Mouse (Mus musculus) neural tube, embryonic 14.5 days (tissue): ENCODE measurements at regions not wholly inside any gene's neighbourhood (a gene's known extent, or its start where the extent isn't known, plus 50 kb on each side); places are given as distances from the start of the nearest gene placed in this dataset.

Source experiments
- ATAC-seq: fragments of 200-750 bp; cut with Nextera tagmentation; 2 replicates; pipeline ENCODE4 v1.8.0; 2017; ENCODE audit warnings: low read depth, mild to moderate bottlenecking, moderate TSS enrichment, moderate library complexity
- H3K27ac ChIP-seq: fragments of 300-500 bp; sonication (generic); 2 replicates; pipeline ENCODE4 v1.5.1; 2014; ENCODE audit warnings: low read depth, mild to moderate bottlenecking, control low read depth, low read length, moderate library complexity, mixed read lengths
- H3K27me3 ChIP-seq: fragments of 300-500 bp; sonication (generic); 2 replicates; pipeline ENCODE4 v1.6.1; 2014; ENCODE audit warnings: low read length; ENCODE audit not compliant: control insufficient read depth, insufficient read depth
- H3K36me3 ChIP-seq: fragments of 300-500 bp; sonication (generic); 2 replicates; pipeline ENCODE4 v1.6.1; 2014; ENCODE audit warnings: low read length, mixed read lengths; ENCODE audit not compliant: control insufficient read depth, insufficient read depth
- H3K4me1 ChIP-seq: fragments of 300-500 bp; sonication (generic); 2 replicates; pipeline ENCODE4 v1.6.1; 2014; ENCODE audit warnings: low read length; ENCODE audit not compliant: control insufficient read depth, insufficient read depth
- H3K4me2 ChIP-seq: fragments of 300-500 bp; sonication (generic); 2 replicates; pipeline ENCODE4 v1.6.1; 2014; ENCODE audit warnings: mild to moderate bottlenecking, low read depth, low read length, control low read depth
- H3K4me3 ChIP-seq: fragments of 300-500 bp; sonication (generic); 2 replicates; pipeline ENCODE4 v1.5.1; 2014; ENCODE audit warnings: low read depth, low read length, control low read depth, mixed read lengths
- H3K9ac ChIP-seq: fragments of 300-500 bp; sonication (generic); replicated peaks from 2 replicates; pipeline ENCODE4 v1.6.1; 2014; ENCODE audit warnings: low read depth, mild to moderate bottlenecking, control low read depth, low read length, mixed read lengths
- H3K9me3 ChIP-seq: fragments of 300-500 bp; sonication (generic); 2 replicates; pipeline ENCODE4 v1.6.1; 2016; ENCODE audit warnings: low read length; ENCODE audit not compliant: control insufficient read depth
- WGBS: fragments of 180-500 bp; shearing (Covaris S2); extraction: QIAGEN DNeasy Blood & Tissue Kit; methylation state at CpG from one replicate; pipeline ENCODE4 v1.1.7; 2014; 5-methylcytosine and 5-hydroxymethylcytosine counted together

DNA sequence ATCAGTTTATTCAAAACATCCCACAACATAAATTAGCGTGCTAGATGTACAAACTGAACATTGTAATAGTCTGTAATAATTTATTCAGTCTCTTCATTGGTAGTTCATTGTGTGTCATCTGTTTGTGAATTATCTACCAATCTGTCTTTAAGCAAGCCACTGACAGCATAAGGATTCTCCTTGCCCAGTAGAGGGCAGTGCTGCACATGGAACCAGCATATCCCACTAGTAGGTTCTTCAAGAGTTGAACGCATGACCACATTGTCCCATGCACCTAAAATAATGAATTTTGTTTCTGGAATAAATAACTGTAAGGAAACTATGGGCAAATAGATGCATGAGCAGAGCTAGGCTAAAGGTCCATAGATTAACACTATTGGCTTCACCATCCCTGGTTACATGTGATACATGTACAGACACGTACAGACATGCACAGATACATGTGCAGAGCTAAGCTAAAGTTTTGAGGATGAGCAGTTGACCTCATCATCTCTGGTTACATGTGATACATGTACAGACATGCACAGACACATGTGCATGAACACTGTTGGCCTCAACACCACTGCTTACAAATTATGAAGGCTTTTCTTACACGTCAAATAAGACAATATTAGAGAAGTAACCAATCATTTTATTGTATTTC is 143.0 kb upstream of the Ctnnd2 start:
- Histone ChIP-seq H3K27me3 (no peaks in the 10 kb centered on the region), H3K36me3 (no peaks in the 10 kb centered on the region), H3K4me2 (no peak overlapping the region), H3K9ac (no peak overlapping the region), H3K27ac (no peak overlapping the region), H3K4me1 (no peaks in the 10 kb centered on the region), H3K9me3 (no peaks in the 10 kb centered on the region), H3K4me3 (no peak overlapping the region)
- WGBS = 51% methylated on average over 4 of the region's 4 CpGs
- 0 out of 2 replicates have a peak, but pooled peaks have one; percentile 74 for ATAC-seq

DNA sequence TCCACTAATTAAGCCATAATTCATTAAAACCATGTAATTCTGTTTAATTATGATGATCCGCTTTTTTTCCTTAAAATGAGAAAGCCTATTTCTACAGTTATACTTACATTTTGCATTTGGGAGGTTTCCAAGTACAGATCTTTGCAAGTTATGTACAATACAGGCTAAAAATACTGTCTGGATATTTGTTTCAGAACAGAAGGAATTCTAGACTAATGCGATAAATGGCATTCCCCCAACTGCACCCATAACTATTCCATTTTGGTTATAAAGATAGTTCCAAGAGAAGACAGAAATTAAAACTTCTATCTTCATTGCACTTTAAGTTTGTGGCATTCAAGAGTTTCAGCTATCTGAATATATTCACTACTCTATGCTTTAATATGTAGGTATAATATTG is 137.0 kb upstream of the Ctnnd2 start:
- WGBS = 95% methylated on average over 2 of the region's 2 CpGs
- Histone ChIP-seq H3K36me3 (no peaks in the 10 kb centered on the region), H3K4me2 (no peak overlapping the region), H3K9ac (no peak overlapping the region), H3K4me1 (no peaks in the 10 kb centered on the region), H3K4me3 (no peak overlapping the region), H3K27me3 (no peaks in the 10 kb centered on the region), H3K27ac (no peak overlapping the region), H3K9me3 (no peaks in the 10 kb centered on the region)
- ATAC-seq = no peak

DNA sequence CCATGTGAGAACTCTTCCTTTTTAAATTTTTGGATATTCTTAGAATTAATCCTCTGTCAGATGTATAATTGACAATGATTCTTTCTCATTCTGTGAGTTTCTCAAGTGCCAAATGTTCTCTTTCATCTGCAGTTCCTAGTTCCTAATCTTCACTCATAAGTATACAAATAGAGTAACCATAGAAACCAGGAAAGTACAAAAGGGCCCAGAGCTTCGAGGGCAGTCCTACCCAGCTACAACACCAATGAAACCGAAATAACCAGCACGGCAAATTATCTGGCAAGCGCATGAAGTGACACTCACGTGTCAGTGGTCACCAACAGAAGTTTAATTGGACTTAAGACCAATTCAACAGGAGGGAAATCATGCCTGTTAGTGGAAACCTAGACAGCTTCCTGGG is 121.5 kb upstream of the Ctnnd2 start:
- 65% methylated on average over 5 of the region's 5 CpGs for WGBS
- Histone ChIP-seq H3K4me2 (no peak overlapping the region), H3K27ac (no peak overlapping the region), H3K36me3 (no peaks in the 10 kb centered on the region), H3K9me3 (no peaks in the 10 kb centered on the region), H3K4me1 (no peaks in the 10 kb centered on the region), H3K4me3 (no peak overlapping the region), H3K27me3 (no peaks in the 10 kb centered on the region), H3K9ac (no peak overlapping the region)
- no peak for ATAC-seq

DNA sequence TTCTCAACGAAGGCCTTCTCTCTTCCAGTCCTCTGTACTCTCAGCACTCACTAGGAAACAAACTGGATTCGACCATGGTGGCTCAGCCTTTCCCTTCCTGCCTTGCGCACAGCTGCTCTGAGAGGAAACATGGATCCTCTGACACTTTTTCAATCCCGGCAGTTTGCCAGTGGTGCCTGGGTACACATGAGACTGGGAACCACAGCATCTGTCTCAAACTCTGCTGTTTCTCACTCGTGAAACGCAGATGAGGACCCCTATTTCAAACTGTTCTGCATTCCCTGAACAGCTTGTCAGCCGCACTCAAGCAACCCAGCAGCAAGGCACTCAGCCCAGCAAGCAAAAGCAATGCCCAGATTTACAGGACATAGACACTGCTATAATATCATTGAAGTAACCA is 112.6 kb upstream of the Ctnnd2 start:
- no peaks in the 10 kb centered on the region for H3K9me3 ChIP-seq
- no peak overlapping the region for H3K4me2 ChIP-seq
- H3K4me3 ChIP-seq = no peak overlapping the region
- H3K36me3 ChIP-seq = no peaks in the 10 kb centered on the region
- no peaks in the 10 kb centered on the region for H3K27me3 ChIP-seq
- 77% methylated on average over 7 of the region's 7 CpGs for WGBS
- no peak overlapping the region for H3K27ac ChIP-seq
- ATAC-seq = no peak
- H3K4me1 ChIP-seq = no peaks in the 10 kb centered on the region
- H3K9ac ChIP-seq = no peak overlapping the region

DNA sequence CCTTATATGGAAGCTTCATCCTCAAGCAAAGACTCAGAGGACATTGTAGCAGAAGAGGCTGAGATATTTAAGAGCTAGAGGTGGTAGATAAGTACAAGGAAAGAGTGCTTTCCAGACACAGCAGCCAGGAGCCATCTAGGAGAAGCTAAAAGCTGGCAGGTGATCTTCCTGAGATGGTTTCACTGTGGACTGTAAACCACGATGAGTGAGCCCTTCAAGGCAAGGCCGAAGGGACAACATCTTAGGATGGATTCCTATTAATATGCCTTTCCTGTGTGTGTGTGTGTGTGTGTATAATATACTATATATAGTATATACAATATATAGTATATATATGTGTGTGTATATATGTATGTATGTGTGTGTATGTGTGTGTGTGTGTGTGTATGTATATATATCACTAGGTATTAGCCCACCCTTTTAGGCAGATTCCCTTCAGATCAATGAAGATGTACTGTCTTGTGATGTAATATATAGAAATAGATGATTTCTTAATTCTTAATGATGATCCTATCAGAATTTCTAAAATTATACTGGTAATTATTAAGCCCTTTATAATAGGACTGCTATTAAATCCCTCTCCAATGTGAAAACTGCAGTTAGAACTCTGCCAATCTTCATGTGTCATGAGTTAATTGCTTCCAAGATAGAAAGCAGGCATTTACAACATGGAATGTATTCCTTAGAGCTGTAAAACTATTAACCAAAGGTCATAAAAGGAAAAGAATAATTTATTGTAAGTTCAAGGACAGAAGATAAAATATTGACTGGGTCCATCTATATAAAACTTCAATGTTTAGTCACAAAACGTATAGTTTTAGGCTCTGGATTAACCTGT is 111.7 kb upstream of the Ctnnd2 start:
- H3K27ac ChIP-seq = no peak overlapping the region
- H3K36me3 ChIP-seq = no peaks in the 10 kb centered on the region
- H3K4me1 ChIP-seq = no peaks in the 10 kb centered on the region
- WGBS = 85% methylated on average over 3 of the region's 3 CpGs
- no peak for ATAC-seq
- H3K9ac ChIP-seq = no peak overlapping the region
- no peak overlapping the region for H3K4me2 ChIP-seq
- no peak overlapping the region for H3K4me3 ChIP-seq
- no peaks in the 10 kb centered on the region for H3K9me3 ChIP-seq
- no peaks in the 10 kb centered on the region for H3K27me3 ChIP-seq

DNA sequence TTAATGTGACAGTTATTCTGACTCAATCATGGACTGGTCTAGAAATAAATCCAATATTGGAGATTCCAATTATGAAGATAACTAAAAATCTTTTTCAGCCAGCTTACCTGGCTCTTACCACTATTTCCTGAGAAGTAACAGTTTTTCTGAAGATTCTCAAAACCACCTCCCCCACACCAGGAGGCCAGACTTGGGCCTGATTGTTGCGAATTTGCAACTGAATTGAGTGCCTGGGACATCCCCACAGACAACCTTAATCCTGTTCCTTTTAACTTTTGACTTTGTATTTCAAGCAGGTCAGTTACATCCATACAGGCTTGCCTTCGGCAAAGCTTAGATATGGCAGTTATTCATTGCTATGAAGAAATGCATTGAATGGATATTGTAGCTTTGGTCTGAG is 100.7 kb upstream of the Ctnnd2 start:
- WGBS = 55% methylated on average over 2 of the region's 2 CpGs
- Histone ChIP-seq H3K27ac (no peak overlapping the region), H3K4me2 (no peak overlapping the region), H3K4me3 (no peak overlapping the region), H3K4me1 (no peaks in the 10 kb centered on the region), H3K27me3 (no peaks in the 10 kb centered on the region), H3K36me3 (no peaks in the 10 kb centered on the region), H3K9me3 (no peaks in the 10 kb centered on the region), H3K9ac (no peak overlapping the region)
- no peak for ATAC-seq

DNA sequence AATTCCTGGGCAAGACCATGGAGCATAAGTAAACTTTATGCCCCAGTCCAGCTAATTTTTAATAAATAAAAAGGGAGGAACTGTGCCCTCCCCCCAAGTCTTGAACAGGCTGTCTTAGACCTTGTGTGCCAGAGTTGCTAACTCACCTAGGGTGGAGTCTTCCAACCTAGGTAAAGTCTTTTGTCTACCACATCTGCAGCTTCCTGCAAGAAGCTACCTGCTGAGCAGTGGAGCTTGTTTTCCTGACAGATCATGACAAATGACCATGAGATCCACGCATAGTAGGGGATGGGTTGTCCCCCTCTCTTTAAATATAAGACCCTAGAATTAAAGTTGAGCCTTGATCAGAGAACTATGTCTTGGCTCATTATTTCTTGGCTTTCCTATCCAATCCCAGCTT is 100.1 kb upstream of the Ctnnd2 start:
- Histone ChIP-seq H3K9me3 (no peaks in the 10 kb centered on the region), H3K27ac (no peak overlapping the region), H3K4me2 (no peak overlapping the region), H3K9ac (no peak overlapping the region), H3K4me3 (no peak overlapping the region), H3K4me1 (no peaks in the 10 kb centered on the region), H3K27me3 (no peaks in the 10 kb centered on the region), H3K36me3 (no peaks in the 10 kb centered on the region)
- WGBS = 33% methylated on average over 1 of the region's 1 CpGs
- no peak for ATAC-seq

DNA sequence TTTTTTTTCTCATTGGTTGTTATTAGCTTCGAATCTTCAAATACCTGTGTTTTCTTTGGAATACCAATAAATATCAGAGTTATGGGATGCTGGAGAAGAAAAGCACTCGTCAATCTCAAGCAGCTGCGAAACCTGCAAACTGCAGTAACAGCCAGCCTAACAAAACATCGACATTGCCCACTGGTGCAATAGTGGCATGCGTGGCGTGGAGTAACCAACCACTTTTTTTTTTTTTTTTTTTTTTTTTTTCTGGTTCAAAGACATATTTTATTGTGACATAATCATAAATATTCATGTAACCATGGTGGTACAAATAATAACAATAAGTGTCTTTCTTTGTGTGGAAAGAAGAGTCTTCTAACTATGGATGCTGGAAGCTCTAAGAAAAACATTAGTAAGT is 85.3 kb upstream of the Ctnnd2 start:
- H3K36me3 ChIP-seq = no peaks in the 10 kb centered on the region
- no peaks in the 10 kb centered on the region for H3K27me3 ChIP-seq
- H3K9ac ChIP-seq = no peak overlapping the region
- no peak overlapping the region for H3K4me2 ChIP-seq
- no peaks in the 10 kb centered on the region for H3K9me3 ChIP-seq
- no peak overlapping the region for H3K27ac ChIP-seq
- no peak overlapping the region for H3K4me3 ChIP-seq
- no peaks in the 10 kb centered on the region for H3K4me1 ChIP-seq
- 95% methylated on average over 6 of the region's 6 CpGs for WGBS
- ATAC-seq = no peak

DNA sequence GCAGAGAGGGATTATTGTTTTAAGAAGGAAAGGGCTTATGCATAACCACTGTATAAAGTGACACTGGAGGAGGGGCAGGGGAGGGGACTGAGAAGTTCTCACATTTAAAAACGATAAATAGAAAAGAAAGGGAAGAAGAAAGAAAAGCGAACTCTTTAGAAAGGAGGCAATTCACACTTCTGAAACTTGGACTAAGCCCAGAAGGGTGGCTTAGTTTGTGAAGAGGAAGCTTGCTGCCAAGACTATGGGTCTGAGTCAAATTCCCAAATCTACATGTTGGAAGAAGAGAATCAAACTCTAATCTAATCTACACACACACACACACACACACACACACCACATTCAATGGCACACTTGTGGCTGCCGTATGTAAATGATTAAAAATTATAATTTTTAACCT is 50.3 kb upstream of the Ctnnd2 start:
- no peaks in the 10 kb centered on the region for H3K36me3 ChIP-seq
- no peaks in the 10 kb centered on the region for H3K4me1 ChIP-seq
- H3K9me3 ChIP-seq = no peaks in the 10 kb centered on the region
- no peak for ATAC-seq
- H3K9ac ChIP-seq = no peak overlapping the region
- H3K27ac ChIP-seq = no peak overlapping the region
- no peak overlapping the region for H3K4me2 ChIP-seq
- 91% methylated on average over 3 of the region's 3 CpGs for WGBS
- H3K27me3 ChIP-seq = no peaks in the 10 kb centered on the region
- H3K4me3 ChIP-seq = no peak overlapping the region
